Mouse (Mus musculus) spleen, adult 2 months (tissue): ENCODE measurements around the gene Eps15l1. TPM values are rescaled to one million over a fixed set of nuclear protein-coding genes. Genes with fewer than 3 reads are reported as not detected.

Experiments used
- DNase-seq, 2 experiments: peaks; one replicate each; pipeline versions ENCODE4 v3.0.0 to v3.0.0-alpha.2; 2012 to 2021; ENCODE audit warnings: low spot score in 2 of 2, low read depth in 1 of 2
- H3K27ac ChIP-seq: fragments of 200-500 bp; 2 replicates; pipeline ENCODE4 v1.5.1; 2012; ENCODE audit warnings: low read length, inconsistent platforms; ENCODE audit not compliant: insufficient read depth
- H3K27me3 ChIP-seq: fragments of 200-500 bp; 2 replicates; pipeline ENCODE4 v1.6.1; 2012; ENCODE audit warnings: mild to moderate bottlenecking, moderate library complexity, low read length, inconsistent platforms; ENCODE audit not compliant: control insufficient read depth, insufficient read depth
- H3K36me3 ChIP-seq: fragments of 200-500 bp; 2 replicates; pipeline ENCODE4 v1.6.1; 2012; ENCODE audit warnings: mild to moderate bottlenecking, low read length, inconsistent platforms; ENCODE audit not compliant: control insufficient read depth, insufficient read depth
- H3K4me1 ChIP-seq: fragments of 200-500 bp; 2 replicates; pipeline ENCODE4 v1.6.1; 2011; ENCODE audit warnings: inconsistent platforms; ENCODE audit not compliant: control insufficient read depth, insufficient read depth, insufficient read length
- H3K4me3 ChIP-seq: fragments of 200-500 bp; 2 replicates; pipeline ENCODE4 v1.5.1; 2011; ENCODE audit warnings: mild to moderate bottlenecking, inconsistent platforms; ENCODE audit not compliant: insufficient read depth, insufficient read length; ENCODE audit errors: extremely low read depth
- CTCF ChIP-seq: fragments of 200-500 bp; IDR thresholded peaks from 2 replicates; pipeline ENCODE4 v1.5.1; 2011; ENCODE audit warnings: mild to moderate bottlenecking, inconsistent platforms; ENCODE audit not compliant: insufficient read depth, insufficient read length, insufficient replicate concordance; ENCODE audit errors: extremely low read depth
- POLR2A ChIP-seq: fragments of 200-500 bp; IDR thresholded peaks from 2 replicates; pipeline ENCODE4 v1.6.1; 2011; ENCODE audit warnings: low read depth, low read length, inconsistent platforms
- WGBS: fragments of 180-500 bp; shearing (Covaris S2); methylation state at CpG from one replicate; pipeline ENCODE4 v1.1.7; 2018; 5-methylcytosine and 5-hydroxymethylcytosine counted together
- polyA plus RNA-seq: library from polyadenylated mRNA; depleted of rRNA; stranded (reverse); fragments of >200 nt; gene quantifications from 2 replicates; pipeline ENCODE4 v1.2.3, GENCODE M21; 2012

The Eps15l1 gene
- polyA plus RNA-seq, 1 experiment = 36.9 TPM

GRCm38 (mm10) chr8:72348956-72349355 is 72.3 kb downstream of the Eps15l1 start:
- peaks cover 60% of the 10 kb centered on the region for H3K4me1 ChIP-seq
- 91% methylated on average over 1 of the region's 1 CpGs for WGBS
- H3K27me3 ChIP-seq = no peaks in the 10 kb centered on the region
- H3K36me3 ChIP-seq = no peaks in the 10 kb centered on the region
- TF ChIP-seq POLR2A (no peak), CTCF (no peak)
- DNase-seq = no peak
- no peak overlapping the region for H3K4me3 ChIP-seq
- peak overlapping the region; percentile 95 for H3K27ac ChIP-seq

GRCm38 (mm10) chr8:72348114-72348513 is 73.1 kb downstream of the Eps15l1 start:
- H3K27me3 ChIP-seq = no peaks in the 10 kb centered on the region
- H3K36me3 ChIP-seq = no peaks in the 10 kb centered on the region
- peak overlapping the region; percentile 95 for H3K27ac ChIP-seq
- peaks cover 56% of the 10 kb centered on the region for H3K4me1 ChIP-seq
- 57% methylated on average over 2 of the region's 2 CpGs for WGBS
- H3K4me3 ChIP-seq = no peak overlapping the region
- DNase-seq = no peak
- TF ChIP-seq POLR2A (no peak), CTCF (no peak)

DNA sequence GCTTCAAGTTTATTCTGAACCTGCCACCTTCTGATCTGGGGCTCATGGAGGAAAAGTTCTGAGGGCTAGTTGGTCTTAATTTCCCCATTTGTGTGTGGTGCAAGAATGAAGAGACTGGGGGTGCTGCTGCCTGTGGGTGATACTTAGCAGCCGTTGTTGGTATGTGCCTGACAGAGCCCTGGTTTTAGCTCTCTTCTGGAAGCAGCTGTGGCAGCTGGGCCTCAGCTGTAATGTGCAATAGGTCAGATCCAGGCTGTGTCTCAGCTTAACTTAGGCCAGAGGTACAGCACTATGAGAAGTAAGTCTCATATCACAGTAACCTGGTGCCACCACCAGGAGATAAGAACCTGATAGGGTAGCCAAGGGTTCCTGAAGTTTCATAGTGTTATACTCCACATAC is 73.7 kb downstream of the Eps15l1 start:
- Histone ChIP-seq H3K4me3 (no peak overlapping the region), H3K27ac (peak overlapping the region; percentile 95), H3K36me3 (no peaks in the 10 kb centered on the region), H3K27me3 (no peaks in the 10 kb centered on the region), H3K4me1 (peaks cover 53% of the 10 kb centered on the region)
- 26% methylated on average over 1 of the region's 1 CpGs for WGBS
- DNase-seq = no peak
- no peak for TF ChIP-seq POLR2A

GRCm38 (mm10) chr8:72343725-72344124 is 77.5 kb downstream of the Eps15l1 start:
- TF ChIP-seq CTCF (no peak), POLR2A (no peak)
- Histone ChIP-seq H3K4me3 (no peak overlapping the region), H3K4me1 (peaks cover 35% of the 10 kb centered on the region; the same call in 1 of the 2 replicates), H3K27ac (peak overlapping the region; percentile 70), H3K27me3 (no peaks in the 10 kb centered on the region), H3K36me3 (peaks cover 13% of the 10 kb centered on the region)
- peak in 1 of 2 experiments; percentile 57 for DNase-seq
- WGBS = 33% methylated on average over 4 of the region's 4 CpGs

DNA sequence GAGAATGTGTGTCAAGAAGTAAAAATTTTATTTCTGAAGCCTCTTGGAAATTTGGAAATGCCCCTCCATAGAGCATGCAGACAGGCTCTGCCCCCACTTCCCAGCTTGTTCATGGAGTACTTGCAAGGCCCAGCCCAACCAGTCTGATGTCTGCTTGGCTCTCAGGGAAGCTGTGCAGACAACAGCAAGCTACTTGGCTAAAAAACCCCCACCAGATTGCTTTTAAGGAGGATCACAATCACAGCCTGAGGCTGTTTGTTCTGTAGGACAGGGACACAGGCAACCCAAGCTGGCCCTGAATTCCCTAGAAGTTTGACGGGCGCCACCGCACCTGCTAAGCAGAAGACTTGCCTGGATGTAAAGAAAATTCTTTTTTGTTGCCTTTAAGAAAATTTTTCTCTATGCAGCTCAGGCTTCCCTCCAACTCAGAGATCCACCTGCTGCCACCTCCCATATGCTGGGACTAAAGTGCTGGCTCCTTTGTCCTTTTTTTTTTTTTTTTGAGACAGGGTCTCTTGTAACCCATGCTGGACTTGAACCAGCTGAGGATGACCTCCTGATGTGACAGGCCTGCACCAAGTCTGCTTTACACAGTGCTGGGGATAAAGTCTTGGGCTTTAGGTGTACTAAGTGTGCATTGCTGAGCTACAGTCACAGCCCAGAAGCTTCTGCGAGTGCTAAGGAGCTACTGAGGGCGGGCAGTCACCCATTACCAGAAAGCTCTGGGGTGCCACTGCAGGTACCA is 78.5 kb downstream of the Eps15l1 start:
- Histone ChIP-seq H3K36me3 (peaks cover 13% of the 10 kb centered on the region), H3K4me1 (peaks cover 25% of the 10 kb centered on the region; the same call in 1 of the 2 replicates), H3K27ac (peak overlapping the region; percentile 70), H3K27me3 (no peaks in the 10 kb centered on the region), H3K4me3 (no peak overlapping the region)
- WGBS = 71% methylated on average over 5 of the region's 5 CpGs
- no peak for DNase-seq
- TF ChIP-seq POLR2A = no peak
- no peak for TF ChIP-seq CTCF

DNA sequence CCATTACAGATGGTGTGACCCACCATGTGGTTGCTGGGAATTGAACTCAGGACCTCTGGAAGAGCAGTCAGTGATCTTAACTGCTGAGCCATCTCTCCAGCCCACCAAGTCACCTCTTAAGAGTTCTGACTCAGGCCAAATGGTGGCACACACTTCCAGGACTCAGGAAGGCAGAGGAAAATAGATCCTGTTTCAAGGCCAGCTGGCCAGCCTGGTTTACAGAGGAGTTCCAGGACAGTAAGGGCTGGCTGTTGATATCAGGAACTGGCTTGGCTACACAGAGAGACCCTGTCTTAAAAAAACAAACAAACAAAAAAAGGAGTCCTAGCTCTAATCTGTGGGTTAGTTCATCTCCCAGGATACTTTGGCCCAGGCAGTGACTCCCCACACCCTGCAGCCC is 84.2 kb downstream of the Eps15l1 start:
- no peak for DNase-seq
- Histone ChIP-seq H3K36me3 (peaks cover 13% of the 10 kb centered on the region), H3K4me3 (no peak overlapping the region), H3K27ac (no peak overlapping the region), H3K4me1 (no peaks in the 10 kb centered on the region), H3K27me3 (no peaks in the 10 kb centered on the region)
- TF ChIP-seq CTCF (no peak), POLR2A (no peak)

DNA sequence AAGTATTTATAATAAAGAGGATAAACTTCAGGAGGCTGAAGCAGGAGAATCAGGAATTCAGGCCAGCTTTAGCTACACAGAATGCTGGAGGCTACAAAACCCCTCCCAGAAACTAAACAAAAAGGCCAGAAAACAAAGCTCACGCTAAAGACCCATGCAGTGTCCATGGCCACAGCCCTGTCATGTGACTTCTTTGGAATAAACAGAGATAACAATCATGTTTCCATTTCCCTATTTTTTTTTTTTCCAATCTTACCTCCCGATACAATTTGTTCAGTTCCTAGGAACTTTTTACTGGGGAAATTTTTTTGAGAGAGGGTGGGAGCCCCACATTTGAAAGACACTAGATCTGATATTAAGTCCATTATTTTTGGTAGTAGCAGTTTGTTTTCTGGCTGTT is 85.0 kb downstream of the Eps15l1 start:
- no peak overlapping the region for H3K27ac ChIP-seq
- no peak for DNase-seq
- no peaks in the 10 kb centered on the region for H3K27me3 ChIP-seq
- peaks cover 12% of the 10 kb centered on the region for H3K36me3 ChIP-seq
- no peak for TF ChIP-seq POLR2A
- TF ChIP-seq CTCF = no peak
- H3K4me3 ChIP-seq = no peak overlapping the region
- WGBS = 87% methylated on average over 2 of the region's 2 CpGs
- peaks cover 2% of the 10 kb centered on the region; the same call in 1 of the 2 replicates for H3K4me1 ChIP-seq
